Mouse (Mus musculus): ENCODE measurements around the gene Cd207. TPM values are rescaled to one million over a fixed set of nuclear protein-coding genes. Genes with fewer than 3 reads are reported as not detected.

Gene Cd207
- polyA plus RNA-seq, 1 experiment from 2014 or later: 0.09 TPM

GRCm38 (mm10) chr6:83695731-83696130 is 18.1 kb upstream of the Cd207 start:
- Histone ChIP-seq H3K4me1 (0 out of 2 replicates have a peak, but pooled peaks cover 8% of the 10 kb centered on the region), H3K4me3 (no peak overlapping the region), H3K4me2 (no peak overlapping the region), H3K27me3 (replicated peaks) (peaks cover 99% of the 10 kb centered on the region), H3K27ac (replicated peaks) (no peak overlapping the region), H3K9ac (no peak overlapping the region), H3K9me3 (no peaks in the 10 kb centered on the region), H3K36me3 (no peaks in the 10 kb centered on the region)
- WGBS: 4% methylated on average over 3 of the region's 3 CpGs
- ATAC-seq (ENCODE audit: extremely low read depth, insufficient number of reproducible peaks, low FRiP score, low TSS enrichment): no peak

- Histone ChIP-seq H3K4me3 (no peak overlapping the region), H3K27ac (replicated peaks) (no peak overlapping the region), H3K4me2 (no peak overlapping the region), H3K4me1 (0 out of 2 replicates have a peak, but pooled peaks cover 8% of the 10 kb centered on the region), H3K27me3 (replicated peaks) (peaks cover 97% of the 10 kb centered on the region), H3K9ac (no peak overlapping the region), H3K9me3 (no peaks in the 10 kb centered on the region), H3K36me3 (no peaks in the 10 kb centered on the region)
- ATAC-seq (ENCODE audit: extremely low read depth, insufficient number of reproducible peaks, low FRiP score, low TSS enrichment): no peak
- WGBS: 1% methylated on average over 9 of the region's 9 CpGs
These were observed 16.2 kb upstream of the Cd207 start for GRCm38 (mm10) chr6:83693835-83694234.

- WGBS: under 1% methylated on average over 12 of the region's 12 CpGs
- no peak overlapping the region for H3K4me3 ChIP-seq
- H3K4me1 ChIP-seq: 0 out of 2 replicates have a peak, but pooled peaks cover 8% of the 10 kb centered on the region
- peaks cover 97% of the 10 kb centered on the region for H3K27me3 ChIP-seq (replicated peaks)
- no peak overlapping the region for H3K4me2 ChIP-seq
- H3K27ac ChIP-seq (replicated peaks): no peak overlapping the region
- no peaks in the 10 kb centered on the region for H3K9me3 ChIP-seq
- H3K36me3 ChIP-seq: no peaks in the 10 kb centered on the region
- ATAC-seq (ENCODE audit: extremely low read depth, insufficient number of reproducible peaks, low FRiP score, low TSS enrichment): no peak
- no peak overlapping the region for H3K9ac ChIP-seq
These were observed 15.3 kb upstream of the Cd207 start for GRCm38 (mm10) chr6:83692962-83693361.

GRCm38 (mm10) chr6:83690936-83691335 is 13.3 kb upstream of the Cd207 start:
- Histone ChIP-seq H3K4me2 (no peak overlapping the region), H3K9me3 (no peaks in the 10 kb centered on the region), H3K9ac (no peak overlapping the region), H3K27me3 (replicated peaks) (peaks cover 97% of the 10 kb centered on the region), H3K4me1 (0 out of 2 replicates have a peak, but pooled peaks cover 8% of the 10 kb centered on the region), H3K36me3 (no peaks in the 10 kb centered on the region), H3K4me3 (no peak overlapping the region), H3K27ac (replicated peaks) (no peak overlapping the region)
- WGBS: 58% methylated on average over 2 of the region's 2 CpGs
- ATAC-seq (ENCODE audit: extremely low read depth, insufficient number of reproducible peaks, low FRiP score, low TSS enrichment): no peak

GRCm38 (mm10) chr6:83690277-83690676 is 12.6 kb upstream of the Cd207 start:
- H3K4me2 ChIP-seq: no peak overlapping the region
- WGBS: 25% methylated on average over 4 of the region's 5 CpGs
- no peak overlapping the region for H3K4me3 ChIP-seq
- H3K4me1 ChIP-seq: 0 out of 2 replicates have a peak, but pooled peaks cover 8% of the 10 kb centered on the region
- H3K9ac ChIP-seq: no peak overlapping the region
- H3K36me3 ChIP-seq: no peaks in the 10 kb centered on the region
- no peak for ATAC-seq (ENCODE audit: extremely low read depth, insufficient number of reproducible peaks, low FRiP score, low TSS enrichment)
- H3K27me3 ChIP-seq (replicated peaks): peaks cover 97% of the 10 kb centered on the region
- no peak overlapping the region for H3K27ac ChIP-seq (replicated peaks)
- no peaks in the 10 kb centered on the region for H3K9me3 ChIP-seq

GRCm38 (mm10) chr6:83689374-83689773 is 11.7 kb upstream of the Cd207 start:
- Histone ChIP-seq H3K36me3 (no peaks in the 10 kb centered on the region), H3K4me1 (0 out of 2 replicates have a peak, but pooled peaks cover 8% of the 10 kb centered on the region), H3K4me2 (no peak overlapping the region), H3K9me3 (no peaks in the 10 kb centered on the region), H3K27ac (replicated peaks) (no peak overlapping the region), H3K9ac (no peak overlapping the region), H3K27me3 (replicated peaks) (peaks cover 97% of the 10 kb centered on the region), H3K4me3 (no peak overlapping the region)
- WGBS: 71% methylated on average over 4 of the region's 4 CpGs
- no peak for ATAC-seq (ENCODE audit: extremely low read depth, insufficient number of reproducible peaks, low FRiP score, low TSS enrichment)

- Histone ChIP-seq H3K9me3 (no peaks in the 10 kb centered on the region), H3K27ac (replicated peaks) (no peak overlapping the region), H3K4me3 (no peak overlapping the region), H3K4me1 (no peaks in the 10 kb centered on the region), H3K4me2 (no peak overlapping the region), H3K36me3 (no peaks in the 10 kb centered on the region), H3K27me3 (replicated peaks) (peaks cover 35% of the 10 kb centered on the region), H3K9ac (no peak overlapping the region)
- no peak for ATAC-seq (ENCODE audit: extremely low read depth, insufficient number of reproducible peaks, low FRiP score, low TSS enrichment)
- 9% methylated on average over 4 of the region's 4 CpGs for WGBS
These were observed 4.3 kb downstream of the Cd207 start for GRCm38 (mm10) chr6:83673395-83673794.

- no peaks in the 10 kb centered on the region for H3K4me1 ChIP-seq
- H3K9me3 ChIP-seq: no peaks in the 10 kb centered on the region
- WGBS: 79% methylated on average over 2 of the region's 2 CpGs
- no peak overlapping the region for H3K9ac ChIP-seq
- no peaks in the 10 kb centered on the region for H3K36me3 ChIP-seq
- no peak overlapping the region for H3K4me2 ChIP-seq
- no peak for ATAC-seq (ENCODE audit: extremely low read depth, insufficient number of reproducible peaks, low FRiP score, low TSS enrichment)
- H3K4me3 ChIP-seq: no peak overlapping the region
- H3K27ac ChIP-seq (replicated peaks): no peak overlapping the region
- H3K27me3 ChIP-seq (replicated peaks): peaks cover 6% of the 10 kb centered on the region; the same call in 1 of the 2 replicates
These were observed 12.6 kb downstream of the Cd207 start for GRCm38 (mm10) chr6:83665009-83665408.

- Histone ChIP-seq H3K4me3 (no peak overlapping the region), H3K4me1 (no peaks in the 10 kb centered on the region), H3K4me2 (no peak overlapping the region), H3K36me3 (no peaks in the 10 kb centered on the region), H3K27me3 (replicated peaks) (peaks cover 11% of the 10 kb centered on the region; the same call in 1 of the 2 replicates), H3K9ac (no peak overlapping the region), H3K9me3 (no peaks in the 10 kb centered on the region), H3K27ac (replicated peaks) (no peak overlapping the region)
- WGBS: 65% methylated on average over 4 of the region's 4 CpGs
- no peak for ATAC-seq (ENCODE audit: extremely low read depth, insufficient number of reproducible peaks, low FRiP score, low TSS enrichment)
These were observed 16.8 kb downstream of the Cd207 start for GRCm38 (mm10) chr6:83660821-83661220.

GRCm38 (mm10) chr6:83656087-83656486 is 21.6 kb downstream of the Cd207 start, which contains the start of gene Clec4f:
Clec4f (minus strand) TSS chr6:83656187.
- ATAC-seq (ENCODE audit: extremely low read depth, insufficient number of reproducible peaks, low FRiP score, low TSS enrichment): no peak
- Histone ChIP-seq H3K9me3 (no peaks in the 10 kb centered on the region), H3K9ac (no peak within 1 kb of the TSS), H3K4me3 (no peak within 1 kb of the TSS), H3K27ac (replicated peaks) (no peak within 1 kb of the TSS), H3K36me3 (no peaks in the 10 kb centered on the region), H3K27me3 (replicated peaks) (peaks cover 11% of the 10 kb centered on the region; the same call in 1 of the 2 replicates), H3K4me2 (no peak within 1 kb of the TSS), H3K4me1 (no peaks in the 10 kb centered on the region)
- 83% methylated on average over 2 of the region's 2 CpGs for WGBS

- Histone ChIP-seq H3K4me3 (no peak overlapping the region), H3K27ac (replicated peaks) (no peak overlapping the region), H3K9me3 (no peaks in the 10 kb centered on the region), H3K36me3 (no peaks in the 10 kb centered on the region), H3K4me2 (no peak overlapping the region), H3K4me1 (no peaks in the 10 kb centered on the region), H3K9ac (no peak overlapping the region), H3K27me3 (replicated peaks) (0 out of 2 replicates have a peak, but pooled peaks cover 7% of the 10 kb centered on the region)
- 81% methylated on average over 10 of the region's 10 CpGs for WGBS
- ATAC-seq (ENCODE audit: extremely low read depth, insufficient number of reproducible peaks, low FRiP score, low TSS enrichment): no peak
These were observed 30.9 kb downstream of the Cd207 start for GRCm38 (mm10) chr6:83646715-83647114.

- no peak overlapping the region for H3K27ac ChIP-seq (replicated peaks)
- H3K9ac ChIP-seq: no peak overlapping the region
- no peaks in the 10 kb centered on the region for H3K27me3 ChIP-seq (replicated peaks)
- no peak overlapping the region for H3K4me2 ChIP-seq
- peaks cover 12% of the 10 kb centered on the region; the same call in 1 of the 2 replicates for H3K4me1 ChIP-seq
- WGBS: 77% methylated on average over 1 of the region's 1 CpGs
- H3K36me3 ChIP-seq: no peaks in the 10 kb centered on the region
- no peak overlapping the region for H3K4me3 ChIP-seq
- ATAC-seq (ENCODE audit: extremely low read depth, insufficient number of reproducible peaks, low FRiP score, low TSS enrichment): no peak
- H3K9me3 ChIP-seq: no peaks in the 10 kb centered on the region
These were observed 42.3 kb downstream of the Cd207 start for GRCm38 (mm10) chr6:83635329-83635728.
